Mouse (Mus musculus): ENCODE measurements at regions not wholly inside any gene's neighbourhood (a gene's known extent, or its start where the extent isn't known, plus 50 kb on each side); places are given as distances from the start of the nearest gene placed in this dataset.

DNA sequence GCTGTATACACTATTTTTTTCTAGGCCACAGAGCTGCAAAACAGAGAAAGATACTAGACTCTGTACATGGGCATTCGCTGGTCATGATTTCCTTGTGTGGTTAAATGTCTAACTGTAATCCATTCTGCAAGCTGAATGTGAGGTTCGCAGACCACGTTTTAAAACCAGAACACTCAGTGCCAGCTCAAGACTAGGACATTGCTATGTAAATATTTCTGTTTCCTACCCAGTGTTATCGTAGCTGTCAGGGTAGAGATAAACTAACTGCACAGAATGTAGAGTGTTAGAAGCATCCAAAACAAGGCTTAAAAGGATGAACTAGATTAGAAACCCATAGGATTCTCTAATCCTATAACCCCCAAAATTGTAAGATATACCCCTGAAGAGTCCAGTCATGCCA is 494.1 kb upstream of the Map3k7 start:
- in situ Hi-C loops (cut with MboI, MseI): no loop called here

- in situ Hi-C loops (cut with MboI, MseI): no loop called here
Measured at GRCm38 (mm10) chr4:31492535-31492934, 471.4 kb upstream of the Map3k7 start.

DNA sequence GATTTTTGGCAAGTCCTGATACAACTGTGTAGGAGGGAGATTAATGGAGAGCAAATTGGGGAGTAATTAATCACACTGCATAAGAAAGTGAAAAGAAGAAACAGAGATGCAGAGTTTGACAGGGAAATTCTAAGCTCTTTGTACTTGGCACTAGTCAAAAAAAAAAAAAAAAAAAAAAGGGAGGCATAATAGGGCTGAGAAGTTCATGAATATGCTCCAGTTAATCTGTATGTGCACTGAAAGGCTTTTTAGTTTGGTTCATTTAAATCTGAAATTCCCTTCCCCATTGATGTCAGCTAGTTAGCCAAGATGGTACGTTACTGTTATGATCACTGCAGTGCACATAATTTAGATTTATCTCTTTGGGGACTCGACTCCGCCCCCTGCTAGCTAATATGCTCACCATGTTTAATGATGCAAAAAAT is 470.8 kb upstream of the Map3k7 start:
- in situ Hi-C loops (cut with MboI, MseI): no loop called here

GRCm38 (mm10) chr4:31499888-31500287 is 464.0 kb upstream of the Map3k7 start:
- in situ Hi-C loops (cut with MboI, MseI): no loop called here

- in situ Hi-C loops (cut with MboI, MseI): no loop called here
Measured at GRCm38 (mm10) chr4:31500432-31500831, 463.5 kb upstream of the Map3k7 start.

GRCm38 (mm10) chr4:31525638-31526207 is 438.2 kb upstream of the Map3k7 start:
- in situ Hi-C loops (cut with MboI, MseI): no loop called here

DNA sequence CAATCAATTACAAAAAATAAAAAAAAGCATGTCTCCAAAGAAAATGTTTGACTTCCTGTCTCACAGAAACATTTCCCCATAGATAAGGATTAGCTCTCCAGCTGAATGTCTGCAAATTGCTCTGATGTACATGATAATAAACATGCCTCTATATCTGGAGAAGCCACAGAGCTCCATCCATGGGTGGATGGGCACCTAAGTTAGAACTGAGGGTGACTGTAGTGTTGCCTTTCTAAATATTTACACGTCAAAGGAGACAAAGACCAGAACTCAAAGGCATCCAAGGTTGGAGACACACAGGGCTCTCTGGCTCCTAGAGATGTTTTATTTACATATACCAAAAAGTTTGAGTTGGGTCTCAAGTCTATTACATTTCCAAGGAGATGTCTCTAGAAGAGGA is 427.1 kb upstream of the Map3k7 start:
- in situ Hi-C loops (cut with MboI, MseI): no loop called here

- in situ Hi-C loops (cut with MboI, MseI): no loop called here
Measured at GRCm38 (mm10) chr4:31553780-31554394, 410.0 kb upstream of the Map3k7 start.

GRCm38 (mm10) chr4:31555077-31555476 is 408.8 kb upstream of the Map3k7 start:
- in situ Hi-C loops (cut with MboI, MseI): no loop called here

DNA sequence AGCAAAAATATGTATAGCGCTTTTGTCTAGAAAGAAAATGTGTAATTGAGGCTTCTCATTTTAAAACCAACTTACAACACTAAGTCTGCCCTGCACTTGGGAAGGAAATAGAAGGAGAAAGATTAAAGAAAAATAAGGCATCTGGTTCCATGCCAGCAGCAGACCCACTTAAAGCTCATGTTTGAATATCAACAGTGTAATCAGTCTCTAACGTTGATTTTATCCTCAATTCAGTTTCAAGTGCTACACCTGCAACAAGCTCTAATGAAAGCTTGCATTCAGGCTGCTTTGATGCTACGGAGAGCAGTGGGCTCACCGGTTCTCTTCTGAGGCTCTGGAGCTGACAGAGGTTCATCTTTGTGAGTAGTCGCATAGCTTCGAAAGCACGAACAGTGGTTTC is 406.6 kb upstream of the Map3k7 start:
- in situ Hi-C loops (cut with MboI, MseI): no loop called here

DNA sequence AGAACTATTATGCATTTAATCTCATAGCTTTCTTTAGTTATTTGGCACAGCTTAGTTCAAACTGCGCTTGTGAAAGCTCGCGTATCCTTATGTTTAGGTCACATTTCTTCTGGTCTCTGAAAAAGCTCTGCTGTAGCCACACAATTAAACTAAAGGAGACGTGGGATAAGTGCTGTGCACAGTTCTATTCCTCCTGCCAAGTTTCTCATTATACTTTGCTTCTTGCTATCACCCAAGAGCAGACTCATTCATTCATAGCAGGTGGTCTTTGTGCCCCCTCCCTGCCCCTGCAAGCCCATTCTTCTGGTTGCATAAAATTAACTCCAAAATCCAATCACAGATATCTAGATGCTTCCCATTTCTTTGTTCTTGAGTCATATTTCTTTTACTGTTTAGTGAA is 403.6 kb upstream of the Map3k7 start:
- in situ Hi-C loops (cut with MboI, MseI): no loop called here

DNA sequence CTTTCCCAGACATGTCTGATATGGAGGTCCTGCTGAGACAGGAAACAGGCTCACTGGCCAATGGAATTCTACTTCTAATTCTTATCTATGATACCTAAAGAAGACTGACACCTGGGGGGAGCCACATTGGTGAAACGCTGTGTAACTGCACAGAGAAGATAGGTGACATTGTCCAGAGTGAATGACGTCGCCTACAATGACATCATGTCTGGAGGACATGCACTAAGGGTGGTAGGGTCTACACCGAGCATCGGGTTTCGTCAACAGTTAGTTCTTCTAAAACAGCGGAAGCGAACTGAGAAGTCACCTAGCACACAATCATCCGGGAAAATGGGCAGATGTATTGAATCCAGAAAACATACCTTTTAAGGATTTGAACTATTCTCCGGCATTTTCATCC is 402.7 kb upstream of the Map3k7 start:
- in situ Hi-C loops (cut with MboI, MseI): no loop called here

GRCm38 (mm10) chr4:31561823-31562222 is 402.1 kb upstream of the Map3k7 start:
- in situ Hi-C loops (cut with MboI, MseI): no loop called here

DNA sequence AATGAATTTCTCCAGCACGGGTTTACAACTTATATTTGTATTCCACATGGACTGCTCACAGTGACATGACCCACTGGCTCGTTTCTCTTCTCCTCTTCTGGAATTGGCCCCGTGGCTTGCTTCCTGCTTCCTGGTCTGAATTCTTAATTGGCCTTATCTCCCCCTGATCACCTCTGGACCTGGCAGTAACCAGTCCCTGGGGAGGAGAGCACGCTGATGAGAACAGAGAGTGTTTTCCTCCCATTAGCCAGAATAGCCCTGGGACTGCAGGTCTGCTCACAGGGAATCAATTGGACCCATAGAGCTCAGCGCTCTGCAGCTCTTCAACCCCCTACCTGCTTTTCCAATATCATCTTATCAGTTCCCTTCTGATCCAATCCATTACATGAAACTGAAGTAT is 397.7 kb upstream of the Map3k7 start:
- in situ Hi-C loops (cut with MboI, MseI): no loop called here

GRCm38 (mm10) chr4:31566834-31567233 is 397.1 kb upstream of the Map3k7 start:
- in situ Hi-C loops (cut with MboI, MseI): no loop called here

GRCm38 (mm10) chr4:31569687-31570086 is 394.2 kb upstream of the Map3k7 start:
- in situ Hi-C loops (cut with MboI, MseI): no loop called here

- in situ Hi-C loops (cut with MboI, MseI): no loop called here
Measured at GRCm38 (mm10) chr4:31576982-31577579, 386.8 kb upstream of the Map3k7 start.

GRCm38 (mm10) chr4:31583495-31583894 is 380.4 kb upstream of the Map3k7 start:
- in situ Hi-C loops (cut with MboI, MseI): no loop called here

- in situ Hi-C loops (cut with MboI, MseI): no loop called here
Measured at GRCm38 (mm10) chr4:31584171-31584570, 379.7 kb upstream of the Map3k7 start.

DNA sequence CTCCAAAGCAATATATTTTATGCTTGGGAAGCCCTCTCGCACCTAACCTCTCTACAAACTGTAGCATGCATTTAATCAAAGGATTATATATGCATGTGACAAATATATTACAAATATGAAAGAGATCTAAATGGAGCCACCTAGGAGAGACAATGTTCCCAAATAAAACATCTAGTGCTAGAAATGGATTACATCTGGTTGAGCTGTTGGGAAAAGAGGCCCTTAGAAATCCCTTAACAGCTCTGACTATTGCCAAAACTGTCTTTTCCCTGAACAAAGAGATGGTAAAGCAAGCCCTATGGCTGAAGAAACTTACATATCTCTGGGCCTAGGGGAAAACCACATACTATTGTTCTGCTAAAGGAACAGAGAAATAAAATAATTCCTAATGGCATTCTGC is 369.8 kb upstream of the Map3k7 start:
- in situ Hi-C loops (cut with MboI, MseI): no loop called here

DNA sequence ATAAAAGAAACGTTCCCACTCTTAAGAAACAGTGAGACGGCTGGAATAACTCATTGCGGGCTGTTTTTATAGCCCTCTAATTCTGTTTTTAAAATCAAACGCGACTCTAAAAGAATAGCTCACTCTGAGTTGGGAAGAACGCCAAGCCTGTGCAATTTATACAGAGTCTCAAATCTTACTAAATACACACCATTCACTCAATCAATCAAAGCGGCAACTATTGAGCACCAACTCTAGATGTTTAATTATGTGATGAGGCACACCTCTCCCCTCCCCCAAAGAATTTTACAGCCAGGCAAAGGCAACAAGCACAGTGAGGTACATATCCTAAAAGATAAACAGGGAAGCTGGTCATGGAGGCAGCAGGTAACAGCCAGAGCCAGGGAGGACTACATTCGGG is 362.4 kb upstream of the Map3k7 start:
- in situ Hi-C loops (cut with MboI, MseI): no loop called here

GRCm38 (mm10) chr4:31603776-31604175 is 360.1 kb upstream of the Map3k7 start:
- in situ Hi-C loops (cut with MboI, MseI): no loop called here

- in situ Hi-C loops (cut with MboI, MseI): no loop called here
Measured at GRCm38 (mm10) chr4:31608811-31609210, 355.1 kb upstream of the Map3k7 start.
